Mouse (Mus musculus) cerebellum, postnatal 4 days (tissue): ENCODE measurements at regions not wholly inside any gene's neighbourhood (a gene's known extent, or its start where the extent isn't known, plus 50 kb on each side); places are given as distances from the start of the nearest gene placed in this dataset.

ENCODE experiments used
- DNase-seq, 2 experiments: peaks; one replicate each; pipeline ENCODE4 v3.0.0; 2022; ENCODE audit warnings: low spot score in 2 of 2, mixed read lengths in 1 of 2

GRCm38 (mm10) chr4:84222057-84222717 is 452.9 kb downstream of the Bnc2 start:
- DNase-seq = no peak

- no peak for DNase-seq
Observed at GRCm38 (mm10) chr4:84222805-84223335, 452.2 kb downstream of the Bnc2 start.

DNA sequence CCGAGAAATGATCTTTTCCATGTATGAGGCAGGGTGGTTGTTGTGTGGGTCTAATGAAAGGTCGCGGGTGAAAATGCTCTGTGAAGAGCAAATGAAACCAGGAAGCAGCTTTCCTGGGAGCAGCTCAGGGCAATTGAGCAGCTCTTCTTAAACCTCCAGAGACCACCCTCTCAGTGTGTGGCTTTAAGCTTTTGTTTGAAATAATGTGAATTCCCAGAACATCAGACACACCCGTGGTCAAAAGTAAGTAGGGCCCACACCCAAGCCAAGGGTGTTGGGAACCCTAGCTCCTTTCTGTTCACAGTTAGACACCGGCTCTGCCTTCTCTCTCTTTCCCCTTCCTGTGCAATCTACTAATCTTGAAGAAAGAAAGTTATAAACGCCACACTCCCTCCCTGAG is 450.5 kb downstream of the Bnc2 start:
- no peak for DNase-seq
